Mouse (Mus musculus) ZHBTc4 (cell line): ENCODE measurements at regions not wholly inside any gene's neighbourhood (a gene's known extent, or its start where the extent isn't known, plus 50 kb on each side); places are given as distances from the start of the nearest gene placed in this dataset.

Experiments used
- DNase-seq: peaks from one replicate; pipeline ENCODE4 v3.0.0-alpha.2; 2011; ENCODE audit warnings: low read depth, low spot score

DNA sequence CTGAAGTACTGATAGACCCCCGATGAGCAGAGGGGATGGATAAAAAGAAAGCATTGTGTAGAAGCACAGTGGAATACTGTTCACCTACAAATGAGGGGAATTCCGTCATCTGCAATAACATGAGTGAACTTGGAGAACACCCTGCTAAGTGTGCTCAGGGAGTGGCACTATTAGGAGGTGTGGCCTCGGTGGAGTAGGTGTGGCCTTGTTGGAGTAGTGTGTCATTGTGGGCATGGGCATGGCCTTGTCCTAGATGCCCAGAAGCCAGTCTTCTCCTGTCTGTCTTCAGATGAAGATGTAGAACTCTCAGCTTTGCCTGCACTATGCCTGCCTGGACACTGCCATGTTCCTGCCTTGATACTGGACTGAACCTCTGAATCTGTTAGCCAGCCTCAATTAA is 86.2 kb upstream of the Kl start:
- DNase-seq, result no peak

- peak; percentile 66 for DNase-seq
Measured at GRCm38 (mm10) chr5:150869954-150870353, 82.5 kb upstream of the Kl start.

DNA sequence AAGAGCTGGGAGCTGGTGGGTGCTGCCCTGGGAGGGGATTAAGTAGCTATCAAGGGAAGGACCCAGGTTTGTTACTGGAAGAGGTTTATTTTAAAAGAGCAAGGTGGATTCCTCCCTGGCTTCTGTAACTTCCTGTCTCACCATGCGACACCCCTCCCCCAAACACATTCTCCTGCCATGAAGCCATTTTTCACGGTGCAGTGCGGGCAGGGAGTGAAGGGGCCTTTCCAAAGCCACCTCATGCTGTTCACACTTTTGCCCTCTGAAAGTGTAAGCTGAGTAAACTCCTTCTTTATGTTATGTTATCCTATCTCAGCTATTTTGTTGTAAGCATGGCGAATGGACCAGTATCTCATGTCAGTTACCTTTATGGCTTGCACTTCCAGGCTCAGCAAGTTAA is 73.6 kb upstream of the Kl start:
- no peak for DNase-seq

- no peak for DNase-seq
Measured at GRCm38 (mm10) chr5:150883676-150884075, 68.7 kb upstream of the Kl start.

DNA sequence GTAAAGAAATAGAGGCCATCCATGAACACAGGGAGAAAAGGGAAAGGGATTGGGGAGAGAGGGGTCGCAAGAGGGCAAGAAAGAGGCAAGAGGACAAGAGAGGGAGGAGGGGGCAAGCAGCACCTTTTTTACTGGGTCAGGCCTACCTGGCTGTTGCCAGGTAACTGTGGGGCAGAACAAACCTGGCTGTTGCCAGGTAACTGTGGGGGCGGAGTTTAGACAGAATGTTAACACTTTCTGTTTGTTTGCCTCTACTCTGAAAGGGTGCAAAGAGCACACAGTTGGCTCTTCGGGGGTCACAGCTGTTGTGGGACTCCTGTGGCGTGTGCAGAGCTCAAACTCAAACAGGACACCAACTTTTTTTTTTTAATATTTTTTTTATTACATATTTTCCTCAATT is 62.3 kb upstream of the Kl start:
- peak; percentile 48 for DNase-seq

- peak; percentile 57 for DNase-seq
Measured at GRCm38 (mm10) chr5:150891262-150891940, 61.0 kb upstream of the Kl start.

GRCm38 (mm10) chr5:150894049-150894738 is 58.2 kb upstream of the Kl start:
- peak; percentile 58 for DNase-seq

- DNase-seq, result no peak
Measured at GRCm38 (mm10) chr5:150894739-150895085, 57.7 kb upstream of the Kl start.

GRCm38 (mm10) chr5:150901661-150902060 is 50.7 kb upstream of the Kl start:
- no peak for DNase-seq
